Mouse (Mus musculus): ENCODE measurements at regions not wholly inside any gene's neighbourhood (a gene's known extent, or its start where the extent isn't known, plus 50 kb on each side); places are given as distances from the start of the nearest gene placed in this dataset.
A peak's percentile ranks its signal among the peaks of the same experiment; 100 is the strongest.

DNA sequence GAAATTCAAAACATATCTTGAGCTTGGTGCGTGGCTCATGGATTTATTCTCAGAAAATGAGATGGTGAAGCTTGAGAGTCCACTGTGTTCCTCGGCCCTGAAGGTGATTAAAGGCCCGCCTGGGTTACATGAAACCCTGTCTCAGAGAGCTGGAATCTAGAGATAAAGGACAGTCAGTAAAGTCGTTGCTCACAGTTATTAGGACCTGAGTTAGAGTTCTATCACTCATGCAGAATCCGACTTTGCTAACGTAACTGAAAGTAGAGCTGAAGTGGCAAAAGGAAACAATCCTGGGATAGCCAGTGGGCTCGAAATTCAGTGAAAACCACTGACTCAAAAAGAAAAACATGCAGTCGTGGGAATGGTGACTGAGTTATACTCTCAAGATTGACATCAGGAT is 198.9 kb upstream of the Sema3a start:
- no peak for DNase-seq

DNA sequence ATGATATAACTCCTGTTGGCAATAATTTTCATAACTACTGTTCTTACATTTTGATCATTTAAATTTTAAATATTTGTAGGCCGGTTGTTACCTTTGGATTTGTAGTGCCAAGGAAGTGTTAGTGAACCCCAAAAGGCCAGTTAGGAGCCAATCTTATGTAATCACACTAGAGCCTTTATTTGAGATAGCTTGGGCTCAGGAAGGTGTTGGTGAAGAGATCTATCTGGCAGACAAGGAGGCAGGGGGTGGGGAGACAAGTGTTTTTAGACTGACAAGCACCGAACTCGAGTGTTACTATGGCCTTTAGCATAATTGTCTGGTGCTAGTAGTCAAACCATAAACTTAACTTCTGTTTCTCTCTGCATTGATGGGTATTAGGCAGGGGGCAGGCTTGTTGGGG is 198.0 kb upstream of the Sema3a start:
- DNase-seq = no peak

DNA sequence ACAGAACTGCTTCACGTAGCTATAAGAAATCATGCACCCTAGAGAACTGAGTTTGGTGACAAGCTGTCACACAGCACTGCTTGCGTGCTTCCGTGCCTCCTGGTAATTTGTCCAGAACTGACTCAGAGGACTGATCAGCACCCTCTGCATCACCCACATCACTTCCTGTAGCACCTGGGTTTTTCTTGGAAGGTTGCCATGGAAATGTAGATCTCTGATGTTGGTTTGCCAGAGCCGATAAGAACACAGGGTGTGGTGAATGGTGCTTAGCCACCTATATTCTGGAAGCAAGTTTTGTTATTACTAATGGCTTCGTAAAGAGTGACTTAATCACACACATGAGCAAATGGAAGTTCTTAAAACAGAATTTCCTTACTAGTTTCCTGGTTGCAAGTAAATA is 188.2 kb upstream of the Sema3a start:
- peak; percentile 4 for DNase-seq

DNA sequence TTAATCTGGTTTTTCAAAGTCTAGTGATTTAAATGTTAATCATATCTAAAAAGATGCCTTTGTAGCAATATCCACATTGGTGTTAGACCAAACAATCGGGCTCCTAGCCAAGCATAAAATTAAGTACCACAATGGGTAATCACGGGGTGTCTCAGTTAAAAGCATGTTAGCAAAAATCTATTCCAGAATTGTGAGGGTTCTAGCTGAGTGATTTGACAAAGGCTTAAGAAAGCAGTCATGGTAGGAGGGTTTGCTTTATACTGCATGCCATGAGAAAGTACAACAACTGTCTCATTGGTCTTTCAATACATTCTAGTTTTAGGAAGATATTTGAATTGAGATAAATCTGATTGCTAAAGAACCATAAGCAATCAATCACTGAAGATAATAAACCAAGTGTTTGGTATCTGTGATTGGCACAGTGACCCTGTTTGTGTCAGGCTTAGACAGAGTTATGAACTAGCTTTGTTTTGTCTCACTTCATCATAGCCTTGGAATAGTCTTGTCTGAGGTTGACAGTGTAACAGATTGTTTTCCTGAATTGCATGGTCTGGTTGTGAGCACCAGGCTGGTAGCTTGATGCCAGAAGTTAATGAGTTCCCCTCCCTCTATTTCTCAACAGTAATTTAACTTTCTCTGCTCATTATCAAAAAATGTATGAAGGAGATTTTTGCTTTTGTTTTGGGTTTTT is 186.9 kb upstream of the Sema3a start:
- no peak for DNase-seq

DNA sequence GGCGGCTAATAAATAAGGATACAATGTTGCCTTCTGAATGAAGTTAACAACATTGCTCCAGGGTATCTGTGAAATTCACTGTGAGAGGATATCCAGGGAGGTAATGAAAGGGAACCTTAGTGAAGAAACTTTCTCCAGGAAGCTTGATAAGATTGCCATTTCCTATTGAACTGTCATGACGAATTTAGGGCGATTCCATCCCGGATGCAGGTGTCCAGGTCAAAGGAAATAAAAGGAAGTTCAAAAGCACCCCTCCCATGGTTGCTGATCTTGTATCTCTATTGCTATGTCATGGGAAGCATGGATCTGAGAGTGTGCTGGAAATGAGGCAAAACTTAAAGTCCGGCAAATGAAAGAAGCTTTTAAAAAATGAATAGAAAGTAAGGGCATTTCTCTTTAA is 180.7 kb upstream of the Sema3a start:
- DNase-seq = peak; percentile 18

DNA sequence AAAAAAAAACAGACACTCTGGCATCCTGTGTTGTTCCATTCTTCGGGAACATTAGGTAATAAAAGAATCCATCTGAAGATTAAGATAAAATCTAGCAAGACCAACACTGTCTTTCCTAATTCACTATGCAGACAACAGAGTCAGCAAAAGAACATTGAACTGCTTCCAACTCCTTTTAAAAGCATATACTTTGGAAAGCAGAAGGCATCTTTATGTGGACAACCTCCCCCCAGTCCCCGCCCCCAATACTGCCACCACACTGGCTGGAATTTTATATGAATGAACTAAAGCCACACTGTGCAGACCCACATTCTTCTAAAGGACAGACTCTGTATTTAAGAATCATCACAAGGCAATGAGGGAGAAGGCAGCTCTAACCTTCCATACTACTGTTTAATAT is 176.7 kb upstream of the Sema3a start:
- no peak for DNase-seq

DNA sequence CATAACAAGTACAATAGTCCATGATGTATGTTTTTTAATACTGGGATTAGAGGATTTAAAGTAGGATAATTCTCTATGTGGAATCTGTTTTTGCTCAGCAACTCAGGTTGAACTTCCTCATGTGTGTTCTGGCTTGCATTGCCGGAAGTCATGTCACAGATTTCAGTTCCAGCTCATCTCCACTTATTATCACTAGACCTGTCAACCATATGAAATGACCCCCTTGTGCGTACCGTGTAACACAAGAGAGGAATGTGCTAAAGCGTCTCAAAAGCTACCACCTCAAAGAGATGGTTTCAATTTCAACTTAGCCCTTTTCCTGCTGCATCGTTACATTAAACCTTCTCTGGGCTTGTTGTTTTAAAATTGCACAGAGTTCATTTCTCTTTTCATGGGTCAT is 154.2 kb upstream of the Sema3a start:
- no peak for DNase-seq

DNA sequence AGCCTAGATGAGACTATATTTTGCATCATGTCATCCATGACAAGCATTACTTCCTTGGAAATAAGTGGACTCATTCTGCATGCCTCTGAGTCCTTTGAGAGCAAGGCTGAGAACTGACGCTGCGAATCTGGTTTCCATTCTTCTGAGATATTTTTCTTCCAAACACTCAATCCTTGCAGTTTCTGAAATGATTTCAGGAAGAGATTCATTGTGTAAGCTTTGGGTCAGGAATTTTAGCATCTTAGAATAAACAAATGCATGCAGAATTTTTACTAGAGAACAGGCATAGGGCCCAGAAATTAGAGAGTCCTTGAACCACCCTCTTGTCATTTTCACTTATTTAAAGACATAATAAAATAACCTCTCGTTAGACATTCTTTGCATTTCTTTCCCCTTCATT is 151.5 kb upstream of the Sema3a start:
- no peak for DNase-seq

DNA sequence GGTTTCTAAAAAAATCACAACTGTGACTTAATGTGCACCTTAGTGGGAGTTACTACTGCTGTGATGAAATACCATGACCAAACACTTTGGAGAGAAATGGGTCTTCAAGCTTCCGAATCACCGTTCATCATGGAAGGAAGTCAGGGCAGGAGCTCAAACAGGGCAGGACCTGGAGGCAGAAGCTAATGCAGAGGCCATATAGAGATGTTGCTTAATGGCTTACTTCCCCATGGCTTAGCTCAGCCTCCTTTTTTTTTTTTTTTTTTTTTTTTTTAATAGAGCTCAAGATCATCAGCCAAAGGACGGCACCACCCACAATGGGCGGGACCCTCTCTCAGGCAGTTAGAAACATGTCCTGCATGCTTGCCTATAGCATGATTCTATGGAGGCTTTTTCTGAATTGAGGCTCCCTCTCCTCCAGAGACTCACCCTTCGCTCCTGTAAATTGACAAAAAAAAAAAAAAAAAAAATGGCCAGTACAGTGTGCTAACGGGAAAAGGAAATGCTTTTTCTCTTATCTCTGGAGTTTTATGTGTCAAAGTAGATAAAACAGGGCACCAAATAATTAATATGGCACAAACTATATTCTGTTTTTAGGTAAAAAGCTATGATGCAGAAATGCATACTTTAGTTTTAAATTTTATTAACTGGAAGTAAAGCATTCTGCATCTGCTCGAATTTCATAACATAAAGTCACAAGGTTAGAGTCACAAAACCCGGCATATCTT is 149.0 kb upstream of the Sema3a start:
- DNase-seq = no peak

DNA sequence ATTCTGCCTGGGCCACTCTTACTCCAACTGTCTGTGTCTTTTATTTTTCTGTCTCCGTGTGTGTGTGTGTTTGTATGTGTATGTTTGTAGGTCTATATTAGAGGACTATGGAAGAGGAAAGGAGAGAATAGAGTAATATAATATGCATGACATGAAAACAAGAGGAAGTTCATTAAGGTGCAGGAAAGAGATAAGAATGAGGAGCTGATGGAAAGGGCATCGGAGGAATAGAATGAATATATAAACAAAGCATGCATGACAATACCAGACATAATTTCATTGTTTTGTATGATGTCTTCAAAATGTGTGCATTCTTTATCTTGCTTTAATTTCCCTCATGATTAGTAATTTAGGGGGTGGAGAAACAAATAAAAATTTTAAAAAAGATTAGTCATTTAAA is 147.3 kb upstream of the Sema3a start:
- no peak for DNase-seq

DNA sequence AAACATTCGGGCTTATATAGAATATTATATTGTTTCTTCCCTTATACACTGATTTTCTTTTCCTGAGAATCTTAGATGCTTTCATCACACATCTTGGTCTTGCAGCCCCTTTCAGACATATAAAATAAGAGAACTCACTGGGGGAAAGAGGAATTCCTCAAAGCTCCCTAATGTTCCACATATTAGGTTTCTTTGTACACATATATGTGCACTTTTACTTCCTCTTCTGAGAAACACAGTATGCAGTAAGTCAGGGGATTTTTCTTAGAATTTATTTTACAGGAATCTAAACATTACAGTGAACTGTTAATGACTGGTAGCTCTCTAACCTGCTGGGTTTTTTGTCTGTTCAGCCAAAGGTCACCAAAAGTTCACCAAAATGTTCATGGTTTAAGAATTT is 131.4 kb upstream of the Sema3a start:
- no peak for DNase-seq

DNA sequence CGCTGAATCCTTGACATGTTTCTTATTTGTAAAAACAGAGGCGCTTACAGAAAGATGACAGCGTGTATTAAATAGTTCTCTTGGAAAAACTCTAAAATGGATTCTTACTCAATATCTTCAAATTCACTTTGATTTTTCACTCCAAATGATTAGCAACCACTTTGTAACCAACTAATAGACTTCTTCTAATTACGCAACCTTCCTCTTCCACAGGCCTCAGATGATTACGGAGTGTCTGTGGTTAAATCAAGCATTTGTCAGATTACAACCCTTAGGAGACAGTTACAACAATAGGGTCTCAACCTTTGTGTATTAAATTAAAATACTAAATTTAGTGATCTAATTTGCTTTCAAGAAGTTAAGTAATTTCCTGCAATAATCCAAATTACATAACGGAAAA is 127.8 kb upstream of the Sema3a start:
- DNase-seq = no peak

DNA sequence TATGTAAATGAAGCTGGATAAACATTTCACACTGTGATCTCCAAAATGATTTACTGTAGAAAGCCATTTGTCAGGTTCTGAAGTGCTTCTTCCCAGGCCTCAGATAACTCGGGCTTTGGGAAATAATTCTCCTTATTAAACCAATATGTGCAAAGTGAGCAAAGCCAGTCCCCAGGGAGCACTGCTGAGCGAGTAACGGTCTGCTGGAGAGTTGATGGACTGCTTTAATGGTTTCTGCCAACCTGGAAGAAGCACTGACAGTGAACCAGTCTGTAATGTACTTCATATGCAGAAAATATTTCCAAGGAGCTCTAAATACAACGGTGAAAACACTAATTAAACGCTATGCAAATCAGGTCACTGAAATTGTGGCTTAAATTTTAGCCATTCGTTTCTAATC is 118.1 kb upstream of the Sema3a start:
- no peak for DNase-seq

DNA sequence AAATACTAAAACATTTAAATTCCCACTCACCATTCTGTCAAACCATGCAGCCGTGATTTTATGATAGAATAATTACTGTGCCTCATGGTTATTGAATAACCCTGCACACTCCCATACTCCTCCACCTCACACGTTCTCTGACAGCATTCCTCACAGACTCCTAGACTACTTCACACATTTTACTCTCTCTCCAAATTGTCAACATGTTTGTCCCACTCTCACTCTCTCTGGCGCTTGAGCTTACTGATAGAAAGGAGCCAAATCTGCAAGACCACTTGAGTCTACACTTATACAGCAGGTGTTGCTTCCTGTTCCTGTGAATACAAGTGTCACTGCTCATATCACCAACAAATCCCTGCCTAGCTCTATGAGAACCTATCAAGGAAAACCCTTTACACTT is 102.9 kb upstream of the Sema3a start:
- no peak for DNase-seq

DNA sequence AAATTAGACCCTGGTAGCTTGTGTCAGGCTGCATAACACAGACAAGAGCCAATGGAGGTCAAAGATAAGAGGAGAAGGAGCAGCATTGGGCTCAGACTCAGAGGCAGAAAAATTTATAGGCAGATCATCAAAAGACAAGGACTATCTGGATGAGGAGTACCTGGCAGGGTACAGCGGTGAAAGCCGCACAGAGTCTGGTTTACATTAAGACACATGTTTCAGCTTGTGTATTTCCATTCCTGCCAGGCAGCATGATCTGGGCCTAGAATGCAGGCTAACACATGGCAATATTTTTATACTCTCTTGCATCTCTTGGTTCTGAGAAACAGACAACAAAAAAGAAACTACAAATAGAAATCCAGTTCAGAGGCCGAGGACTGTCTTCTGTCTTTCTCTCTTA is 91.9 kb upstream of the Sema3a start:
- no peak for DNase-seq

DNA sequence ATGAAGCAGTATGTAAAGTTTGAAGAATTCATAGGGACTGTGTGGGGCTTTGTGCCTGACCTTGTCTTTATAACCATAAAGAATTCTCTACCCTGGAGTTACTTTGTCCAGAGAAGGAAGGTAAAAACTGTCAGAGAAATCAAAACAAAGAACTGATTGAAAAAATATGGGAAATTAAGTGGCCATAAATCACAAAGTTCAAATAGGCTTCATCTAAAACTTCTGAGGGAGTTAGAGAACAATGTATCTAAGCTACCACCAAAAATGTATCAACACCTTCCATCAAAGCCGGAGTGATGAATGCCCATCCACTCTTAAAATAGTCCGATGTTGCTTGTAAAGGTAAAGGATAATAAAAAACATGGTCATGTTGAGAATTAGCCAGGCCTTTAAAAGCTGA is 89.1 kb upstream of the Sema3a start:
- no peak for DNase-seq

DNA sequence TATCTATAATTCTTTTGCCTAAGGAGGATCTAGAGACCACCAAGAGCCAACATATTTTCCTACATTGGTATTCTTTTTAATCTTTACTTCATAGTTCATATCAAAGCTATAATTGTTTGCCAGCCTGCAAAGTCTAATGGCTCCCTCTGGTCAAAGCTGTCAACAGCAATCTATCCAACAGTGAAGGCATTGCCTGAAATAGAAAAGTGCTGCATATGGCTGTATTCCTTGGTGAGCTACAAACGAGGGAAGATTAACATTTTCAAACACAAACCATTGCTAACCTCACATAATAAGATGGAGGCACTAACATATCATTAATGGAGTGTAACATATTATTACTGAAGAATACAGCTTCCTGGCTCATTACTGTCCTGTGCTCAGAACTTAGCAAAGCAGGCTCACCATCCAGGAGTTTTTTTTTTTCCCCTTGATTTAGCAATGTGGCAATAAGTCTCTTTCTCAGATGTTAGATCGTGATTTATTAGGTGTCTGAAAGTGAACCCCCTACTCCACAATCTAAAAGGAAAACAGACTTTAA is 66.3 kb upstream of the Sema3a start:
- no peak for DNase-seq

DNA sequence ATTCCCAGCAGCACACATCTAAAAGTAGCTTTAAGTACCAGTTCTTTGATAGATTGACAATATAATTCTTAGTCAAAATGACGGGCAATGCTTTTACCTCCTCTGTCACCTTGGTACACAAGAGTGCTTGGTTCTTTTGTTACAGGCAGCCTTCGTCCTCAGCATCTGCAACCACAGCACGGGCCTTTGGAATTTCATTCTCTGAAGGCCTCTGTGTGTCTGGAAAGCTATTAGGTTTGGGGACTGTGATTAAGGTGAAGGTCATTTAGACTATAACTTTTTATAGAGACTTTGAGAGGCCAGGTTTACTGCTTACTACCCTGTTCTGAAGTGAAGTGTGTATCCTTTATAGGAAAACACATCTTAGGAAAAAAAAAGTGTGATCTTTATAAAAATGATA is 58.3 kb upstream of the Sema3a start:
- no peak for DNase-seq

All from kidney, postnatal 10 days (tissue).